Mouse (Mus musculus) activated CD4-positive, CD25-positive, alpha-beta regulatory T cell, adult 4 months (primary cell): Measurements from ENCODE around the gene Cpsf3. TPM values are rescaled to one million over a fixed set of nuclear protein-coding genes. Genes with fewer than 3 reads are reported as not detected.

Source experiments
- ATAC-seq: one replicate; pipeline ENCODE4 v1.8.0; 2017
- polyA plus RNA-seq, 2 experiments: library from polyadenylated mRNA; unstranded; fragments of 100-300 nt; shearing (Covaris generic); gene quantifications; one replicate each; pipeline ENCODE4 v1.2.1; 2017

The Cpsf3 gene
- polyA plus RNA-seq, 2 experiments from 2014 or later: 119 to 123 TPM

- ATAC-seq: no peak
Measured at GRCm38 (mm10) chr12:21337171-21337570, 52.0 kb downstream of the Cpsf3 start.

DNA sequence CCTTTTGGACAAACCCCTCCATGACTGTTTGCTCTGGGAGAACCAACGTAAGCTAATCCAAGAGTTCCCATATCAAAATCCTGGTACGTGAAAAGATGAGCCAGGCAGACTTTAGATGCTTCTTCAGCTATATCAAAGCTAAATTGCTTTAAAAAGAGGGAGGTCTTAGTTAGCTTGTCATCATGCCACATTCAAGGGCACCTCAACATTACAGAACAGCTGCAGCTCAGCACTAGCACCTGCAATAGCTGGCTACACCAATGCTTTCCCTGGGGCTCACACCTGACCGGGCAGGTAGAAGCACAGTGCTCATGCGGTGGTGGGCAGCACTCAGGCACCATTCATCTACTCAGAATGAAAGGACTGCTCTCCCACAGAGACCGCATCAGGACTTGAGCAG, 55.5 kb downstream of the Cpsf3 start:
- ATAC-seq: no peak

- ATAC-seq: no peak
Measured at GRCm38 (mm10) chr12:21346972-21347371, 61.8 kb downstream of the Cpsf3 start.

DNA sequence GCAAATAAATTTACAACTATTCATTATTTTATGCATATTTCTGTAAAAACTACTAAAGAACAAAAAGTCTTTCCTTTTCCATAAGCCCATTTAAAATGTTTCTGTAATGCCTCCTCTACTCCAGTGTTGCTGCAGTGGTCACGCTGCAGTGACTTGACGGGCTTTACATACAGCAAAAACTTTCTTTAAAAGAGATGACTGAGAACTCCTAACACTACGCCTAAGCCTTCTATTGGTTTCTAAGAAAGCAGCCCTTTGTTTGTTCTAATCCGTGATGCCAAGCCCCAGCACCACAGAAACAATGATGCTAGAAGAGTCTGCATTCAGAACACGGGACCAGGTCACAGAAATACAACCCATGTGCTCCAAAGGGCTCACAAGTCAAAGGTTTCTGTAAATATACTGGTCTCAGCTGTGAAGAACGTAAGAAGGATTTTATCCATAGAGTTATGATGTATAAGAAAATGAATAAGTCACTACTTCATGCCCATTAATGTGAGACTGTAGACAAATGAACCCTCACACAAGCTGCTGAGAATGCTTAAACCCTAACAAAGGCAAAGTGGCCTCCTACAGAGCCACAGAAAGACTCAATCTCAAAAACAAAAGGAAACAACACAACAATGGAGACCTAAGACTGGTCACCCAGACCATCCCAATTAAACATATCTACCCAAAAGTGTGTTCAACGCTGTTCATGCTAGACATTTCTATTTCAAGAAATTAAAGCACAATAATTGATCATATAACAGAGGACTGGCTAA, 65.1 kb downstream of the Cpsf3 start:
- ATAC-seq: no peak

DNA sequence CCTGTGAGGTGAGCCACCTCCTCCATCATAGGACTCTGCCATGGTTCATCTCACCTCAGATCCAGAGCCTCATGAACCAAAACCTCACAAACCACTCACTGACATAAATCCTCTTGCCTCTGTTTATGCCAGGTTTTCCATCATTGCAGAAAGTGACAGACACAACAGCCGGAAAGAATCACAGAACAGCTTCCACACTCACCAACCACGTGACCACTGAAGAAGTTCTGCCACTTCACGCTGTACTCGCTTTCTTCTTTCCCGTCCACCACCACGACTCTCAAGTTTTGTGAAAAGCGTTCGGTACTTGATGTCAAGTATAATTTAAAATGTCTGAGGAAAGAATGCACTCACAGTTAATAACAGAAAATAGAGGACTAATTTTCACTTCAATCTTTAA, 68.5 kb downstream of the Cpsf3 start:
- ATAC-seq: no peak

- ATAC-seq: no peak
Measured at GRCm38 (mm10) chr12:21362686-21363085, 77.5 kb downstream of the Cpsf3 start.

- ATAC-seq: no peak
Measured at GRCm38 (mm10) chr12:21363195-21363594, 78.0 kb downstream of the Cpsf3 start.

Other genes with a start within 250 kb of the Cpsf3 start
- 10 to 100 TPM; 81.7 to 94.8 TPM for gene Itgb1bp1, start 893 bp downstream of the Cpsf3 start, polyA plus RNA-seq
- 10 to 100 TPM; 51.7 to 55.5 TPM for gene Iah1, start 31.0 kb downstream of the Cpsf3 start, polyA plus RNA-seq
- 10 to 100 TPM; 55.6 to 61.6 TPM for gene Adam17, start 88.2 kb downstream of the Cpsf3 start, polyA plus RNA-seq
- 100 to 1,000 TPM; 229 to 245 TPM for gene Ywhaq, start 132.2 kb downstream of the Cpsf3 start, polyA plus RNA-seq